Mouse (Mus musculus) G1E (cell line): ENCODE data around the gene Lsamp. TPM values are rescaled to one million over a fixed set of nuclear protein-coding genes. Genes with fewer than 3 reads are reported as not detected.
"Not testable (repeated sequence)": the region's sequence is repeated elsewhere in the genome, so short reads cannot be mapped to it uniquely, and the experiment has no call there.

Source experiments
- ATAC-seq: 2 replicates; pipeline ENCODE4 v1.8.0; 2016; ENCODE audit warnings: mild to moderate bottlenecking; ENCODE audit not compliant: insufficient number of reproducible peaks, poor library complexity, low FRiP score, severe bottlenecking; ENCODE audit errors: extremely low read depth
- DNase-seq: peaks from one replicate; pipeline ENCODE4 v3.0.0; 2012; ENCODE audit warnings: low spot score
- H3K27me3 ChIP-seq: 2 replicates; pipeline ENCODE4 v1.6.1; 2012; ENCODE audit warnings: mild to moderate bottlenecking, low read length, inconsistent platforms; ENCODE audit not compliant: insufficient read depth
- H3K36me3 ChIP-seq: replicated peaks from 2 replicates; pipeline ENCODE3; 2012; ENCODE audit warnings: mild to moderate bottlenecking, inconsistent platforms
- H3K4me1 ChIP-seq: 2 replicates; pipeline ENCODE4 v1.6.1; 2012; ENCODE audit warnings: low read depth, low read length, inconsistent platforms, mixed read lengths; ENCODE audit not compliant: insufficient read depth
- H3K4me3 ChIP-seq: 2 replicates; pipeline ENCODE4 v1.5.1; 2012; ENCODE audit warnings: low read depth, mild to moderate bottlenecking, inconsistent platforms, low read length, moderate library complexity, mixed read lengths
- H3K9me3 ChIP-seq: replicated peaks from 2 replicates; pipeline ENCODE4 v1.6.1; 2012; ENCODE audit warnings: inconsistent platforms
- CTCF ChIP-seq: IDR thresholded peaks from 2 replicates; pipeline ENCODE4 v1.5.1; 2012; ENCODE audit warnings: low read depth, low read length, inconsistent platforms, mixed read lengths
- GATA1 ChIP-seq: IDR thresholded peaks from 2 replicates; pipeline ENCODE4 v1.6.1; 2012; ENCODE audit warnings: borderline replicate concordance, low read length, inconsistent platforms, mixed read lengths
- GATA2 ChIP-seq: IDR thresholded peaks from 2 replicates; pipeline ENCODE4 v1.6.1; 2012; ENCODE audit warnings: low read depth, low read length, inconsistent platforms, borderline replicate concordance
- POLR2AphosphoS5 ChIP-seq: IDR thresholded peaks from 2 replicates; pipeline ENCODE4 v1.6.1; 2012; ENCODE audit warnings: low read depth, low read length, inconsistent platforms; ENCODE audit not compliant: insufficient replicate concordance
- TAL1 ChIP-seq: conservative IDR thresholded peaks from 2 replicates; pipeline ENCODE4 v1.6.1; 2012; ENCODE audit warnings: low read depth, low read length, inconsistent platforms, mixed read lengths
- polyA plus RNA-seq: library from polyadenylated mRNA; stranded (reverse); fragments of >175 nt; gene quantifications from 2 replicates; pipeline ENCODE4 v1.2.3, GENCODE M21; 2012
- total RNA-seq, 2 experiments: library from RNA; stranded (forward) in 1 of 2; stranded (reverse) in 1 of 2; fragments of 200-1000 nt in 1 of 2; fragments of >200 nt in 1 of 2; fragmentation: Nextera tagmentation in 1 of 2; gene quantifications; 2 replicates each; pipeline ENCODE4 v1.2.3; 2014 to 2017

Gene Lsamp
- total and polyA plus RNA-seq, 3 experiments: 0.49 TPM; not detected in 2

GRCm38 (mm10) chr16:41996956-41997355 is 2012.8 kb downstream of the Lsamp start:
- no peak for ATAC-seq

GRCm38 (mm10) chr16:42002925-42003324 is 2018.8 kb downstream of the Lsamp start:
- no peaks in the 10 kb centered on the region for H3K9me3 ChIP-seq
- H3K4me3 ChIP-seq: no peak overlapping the region
- ATAC-seq (no peak), DNase-seq (no peak)
- TF ChIP-seq GATA2: no peak
- TF ChIP-seq POLR2AphosphoS5: no peak
- TF ChIP-seq GATA1: no peak
- TF ChIP-seq TAL1: no peak
- no peak for TF ChIP-seq CTCF
- no peaks in the 10 kb centered on the region for H3K4me1 ChIP-seq
- H3K27me3 ChIP-seq: no peaks in the 10 kb centered on the region
- H3K36me3 ChIP-seq: no peaks in the 10 kb centered on the region

More at GRCm38 (mm10) chr16:41996956-41997355, 2012.8 kb downstream of the Lsamp start:
- no peak for TF ChIP-seq TAL1
- no peak for TF ChIP-seq POLR2AphosphoS5
- no peak for TF ChIP-seq GATA2
- TF ChIP-seq CTCF: no peak
- Histone ChIP-seq H3K9me3 (peaks cover 3% of the 10 kb centered on the region; the same call in 1 of the 2 replicates), H3K27me3 (no peaks in the 10 kb centered on the region), H3K4me1 (no peaks in the 10 kb centered on the region), H3K4me3 (no peak overlapping the region), H3K36me3 (no peaks in the 10 kb centered on the region)
- no peak for DNase-seq

DNA sequence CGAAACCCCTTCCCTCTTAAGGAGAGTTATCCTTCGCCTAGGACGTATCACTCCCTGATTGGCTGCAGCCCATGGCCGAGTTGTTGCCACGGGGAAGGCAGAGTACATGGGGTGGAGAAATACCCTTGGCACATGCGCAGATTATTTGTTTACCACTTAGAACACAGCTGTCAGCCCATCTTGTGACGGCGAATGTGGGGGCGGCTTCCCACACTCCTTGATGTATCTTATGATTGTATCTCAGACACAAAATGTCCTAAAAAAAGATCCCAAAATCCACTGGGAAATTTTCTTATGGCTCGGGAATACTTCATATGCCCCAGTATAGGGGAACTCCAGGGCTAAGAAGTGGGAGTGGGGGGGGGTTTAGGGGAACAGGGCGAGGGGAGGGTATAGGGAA is 2019.3 kb downstream of the Lsamp start:
- ATAC-seq, H3K4me3 ChIP-seq, H3K4me1 ChIP-seq: not testable (repeated sequence)

DNA sequence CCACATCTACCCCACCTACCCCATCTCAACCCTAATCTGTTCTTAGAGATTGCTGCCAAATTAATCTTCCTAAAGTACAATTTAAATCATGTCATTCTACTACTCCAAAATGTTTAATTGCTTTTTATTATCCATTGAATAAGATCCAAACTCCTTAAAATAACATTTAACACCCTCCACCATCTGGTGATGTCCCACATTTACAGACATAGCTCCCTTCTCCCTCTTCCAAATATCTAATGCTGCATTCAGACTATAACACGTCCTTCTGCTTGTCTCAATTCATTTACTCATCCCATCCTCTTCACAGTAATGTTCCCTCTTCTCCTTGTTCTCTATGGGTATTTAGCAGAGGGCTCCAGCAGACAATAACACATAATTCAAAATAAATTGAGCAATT is 2020.0 kb downstream of the Lsamp start:
- 0 out of 2 replicates have a peak, but pooled peaks cover 2% of the 10 kb centered on the region for H3K9me3 ChIP-seq
- no peak overlapping the region for H3K4me3 ChIP-seq
- ATAC-seq (no peak), DNase-seq (no peak)
- H3K27me3 ChIP-seq: no peaks in the 10 kb centered on the region
- TF ChIP-seq CTCF (no peak), POLR2AphosphoS5 (no peak), TAL1 (no peak), GATA1 (no peak), GATA2 (no peak)
- no peaks in the 10 kb centered on the region for H3K36me3 ChIP-seq
- no peaks in the 10 kb centered on the region for H3K4me1 ChIP-seq

More for the DNA sequence above, 2019.3 kb downstream of the Lsamp start:
- not testable (repeated sequence) for H3K36me3 ChIP-seq, H3K27me3 ChIP-seq, DNase-seq, H3K9me3 ChIP-seq

GRCm38 (mm10) chr16:42014937-42015336 is 2030.8 kb downstream of the Lsamp start:
- Histone ChIP-seq H3K4me1 (no peaks in the 10 kb centered on the region), H3K4me3 (no peak overlapping the region), H3K27me3 (no peaks in the 10 kb centered on the region), H3K36me3 (no peaks in the 10 kb centered on the region), H3K9me3 (peaks cover 10% of the 10 kb centered on the region)
- no peak for TF ChIP-seq POLR2AphosphoS5
- no peak for TF ChIP-seq GATA2
- no peak for TF ChIP-seq GATA1
- no peak for TF ChIP-seq CTCF
- TF ChIP-seq TAL1: no peak
- ATAC-seq (no peak), DNase-seq (no peak)

DNA sequence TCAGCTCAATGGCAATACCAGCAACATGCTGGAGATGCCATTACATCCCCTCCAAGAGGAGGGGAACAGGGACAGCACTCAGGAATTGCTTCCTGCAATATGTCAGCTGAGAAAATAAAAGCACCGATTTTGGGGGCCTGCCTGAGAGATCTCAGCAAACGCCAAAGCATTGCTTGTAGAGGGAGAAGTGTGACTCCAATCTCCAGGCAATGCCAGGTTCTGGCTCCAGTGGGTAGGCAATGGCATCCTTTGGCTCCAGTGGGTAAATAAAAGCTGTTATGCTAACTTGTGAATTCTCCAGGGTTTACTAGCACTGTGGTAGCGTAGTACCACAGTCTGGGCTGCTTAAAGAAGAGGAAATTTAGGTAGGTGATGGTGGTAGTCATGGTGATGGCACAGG is 2031.3 kb downstream of the Lsamp start:
- no peak for ATAC-seq
- Histone ChIP-seq H3K36me3 (no peaks in the 10 kb centered on the region), H3K27me3 (no peaks in the 10 kb centered on the region), H3K4me1 (no peaks in the 10 kb centered on the region), H3K9me3 (peaks cover 10% of the 10 kb centered on the region), H3K4me3 (no peak overlapping the region)
- TF ChIP-seq TAL1 (no peak), POLR2AphosphoS5 (no peak), GATA1 (no peak), GATA2 (no peak), CTCF (no peak)
- DNase-seq: no peak

DNA sequence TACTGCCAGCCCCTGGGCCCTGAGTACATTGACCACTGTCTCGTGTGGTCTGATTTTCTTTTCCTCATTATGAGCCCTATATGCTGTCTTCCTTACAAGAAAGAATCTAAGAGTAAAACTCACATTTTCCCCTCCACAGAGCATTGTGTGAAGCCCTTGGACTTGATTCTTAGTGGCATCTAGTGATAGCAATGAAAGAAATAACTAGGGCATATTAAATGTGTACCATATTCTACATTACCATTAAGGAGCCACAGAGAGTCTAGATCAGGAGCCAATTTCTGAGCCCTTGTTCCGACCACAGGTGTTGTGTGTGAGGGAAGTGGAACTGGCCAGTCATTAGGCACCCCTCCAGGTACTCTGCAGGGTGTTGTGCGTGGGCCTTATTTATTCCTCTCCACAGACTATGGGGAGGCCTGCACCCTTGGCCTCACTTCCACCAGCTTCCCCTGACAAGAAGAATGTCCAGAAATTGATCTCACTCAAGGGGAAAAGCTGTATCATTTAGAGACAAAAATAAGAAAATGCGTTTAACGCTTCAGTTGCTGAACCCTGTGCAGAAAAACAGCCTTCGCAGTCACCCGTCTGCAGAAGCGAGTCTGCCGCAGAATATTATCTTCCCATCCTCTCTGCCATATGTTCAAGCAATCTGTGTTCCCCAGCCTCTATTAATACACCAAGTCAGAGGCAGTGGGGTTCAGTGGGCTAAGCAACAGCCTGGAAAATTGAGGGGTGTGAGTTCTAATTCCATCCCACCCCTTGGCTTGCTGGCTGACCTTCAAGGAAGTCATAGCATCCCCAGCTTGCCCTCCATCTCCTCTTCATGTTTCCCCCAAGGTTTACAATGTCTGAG is 2032.9 kb downstream of the Lsamp start:
- no peak for TF ChIP-seq CTCF
- TF ChIP-seq GATA1: no peak
- TF ChIP-seq TAL1: no peak
- TF ChIP-seq GATA2: no peak
- TF ChIP-seq POLR2AphosphoS5: no peak
- no peak overlapping the region for H3K4me3 ChIP-seq
- no peak for ATAC-seq

More for the DNA sequence above, 2032.9 kb downstream of the Lsamp start:
- Histone ChIP-seq H3K4me1 (no peaks in the 10 kb centered on the region), H3K36me3 (no peaks in the 10 kb centered on the region), H3K9me3 (peaks cover 12% of the 10 kb centered on the region), H3K27me3 (no peaks in the 10 kb centered on the region)
- no peak for DNase-seq
